Mouse (Mus musculus): Measurements from ENCODE around the gene Cerk.
A peak's percentile ranks its signal among the peaks of the same experiment; 100 is the strongest.

Cerk gene

GRCm38 (mm10) chr15:86091201-86091997 is 94.5 kb downstream of the Cerk start:
- DNase-seq (ENCODE audit: low spot score in 2 of 2) = no peak

DNA sequence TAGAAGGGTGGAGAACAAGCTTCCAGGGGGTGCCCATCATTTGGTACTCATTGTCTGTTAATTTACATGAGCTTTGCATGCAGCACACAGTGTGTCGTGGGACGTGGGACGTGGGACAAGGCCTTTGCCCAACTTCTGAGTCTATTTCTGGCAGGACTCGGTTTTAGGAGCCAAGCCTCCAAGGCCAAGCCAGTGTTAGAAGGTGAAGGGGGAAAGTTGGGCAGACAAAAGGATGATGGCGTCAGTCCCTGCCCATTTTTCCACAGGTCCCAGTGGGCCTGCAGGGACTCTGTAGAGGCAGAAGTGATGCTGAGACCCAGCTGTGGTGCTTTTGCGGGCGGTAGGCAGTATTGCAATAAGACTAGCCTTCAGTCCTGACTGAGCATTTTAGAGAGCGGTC is 95.4 kb downstream of the Cerk start:
- peak in 1 of 2 experiments; percentile 59 for DNase-seq (ENCODE audit: low spot score in 2 of 2)

- DNase-seq (ENCODE audit: low spot score in 2 of 2) = peak; percentile 92 to 94
Observed at GRCm38 (mm10) chr15:86089991-86090529, 95.9 kb downstream of the Cerk start.
